Mouse (Mus musculus) stomach, postnatal 0 days (tissue): ENCODE results near the gene Nob1. TPM values are rescaled to one million over a fixed set of nuclear protein-coding genes. Genes with fewer than 3 reads are reported as not detected.

Experiments used
- ATAC-seq: fragments of 200-750 bp; cut with Nextera tagmentation; 2 replicates; pipeline ENCODE4 v1.8.0; 2017; ENCODE audit not compliant: low FRiP score, low TSS enrichment
- DNase-seq: peaks from one replicate; pipeline ENCODE4 v3.0.0-alpha.2; 2016; ENCODE audit warnings: low spot score
- H3K27ac ChIP-seq: fragments of 300-500 bp; sonication (generic); replicated peaks from 2 replicates; pipeline ENCODE4 v1.5.1; 2014; ENCODE audit warnings: mild to moderate bottlenecking, control low read depth
- H3K27me3 ChIP-seq: fragments of 300-500 bp; sonication (generic); 2 replicates; pipeline ENCODE4 v1.6.1; 2014; ENCODE audit warnings: low read length; ENCODE audit not compliant: control insufficient read depth, insufficient read depth
- H3K36me3 ChIP-seq: fragments of 300-500 bp; sonication (generic); 2 replicates; pipeline ENCODE4 v1.6.1; 2014; ENCODE audit warnings: low read length, mixed read lengths; ENCODE audit not compliant: control insufficient read depth, insufficient read depth
- H3K4me1 ChIP-seq: fragments of 300-500 bp; sonication (generic); replicated peaks from 2 replicates; pipeline ENCODE4 v1.6.1; 2014; ENCODE audit warnings: antibody characterized with exemption; ENCODE audit not compliant: control insufficient read depth, insufficient read depth
- H3K4me2 ChIP-seq: fragments of 300-500 bp; sonication (generic); replicated peaks from 2 replicates; pipeline ENCODE4 v1.6.1; 2014; ENCODE audit warnings: low read depth, mild to moderate bottlenecking, control low read depth, moderate library complexity
- H3K4me3 ChIP-seq: fragments of 300-500 bp; sonication (generic); 2 replicates; pipeline ENCODE4 v1.5.1; 2014; ENCODE audit warnings: low read depth, low read length, control low read depth
- H3K9ac ChIP-seq: fragments of 300-500 bp; sonication (generic); 2 replicates; pipeline ENCODE4 v1.6.1; 2014; ENCODE audit warnings: mild to moderate bottlenecking, low read length, control low read depth, mixed read lengths
- H3K9me3 ChIP-seq: fragments of 300-500 bp; sonication (generic); 2 replicates; pipeline ENCODE4 v1.6.1; 2016; ENCODE audit warnings: low read length; ENCODE audit not compliant: control insufficient read depth
- CTCF ChIP-seq: IDR thresholded peaks from 2 replicates; pipeline ENCODE4 v1.5.1; 2016; ENCODE audit warnings: antibody characterized with exemption, low read depth, mild to moderate bottlenecking, moderate library complexity
- EP300 ChIP-seq: optimal IDR thresholded peaks from 2 replicates; pipeline ENCODE3; 2016; ENCODE audit warnings: antibody characterized with exemption
- WGBS: fragments of 180-500 bp; shearing (Covaris S2); extraction: QIAGEN DNeasy Blood & Tissue Kit; methylation state at CpG from one replicate; pipeline ENCODE4 v1.1.7; 2014; 5-methylcytosine and 5-hydroxymethylcytosine counted together
- polyA plus RNA-seq: library from polyadenylated mRNA; unstranded; fragments of >200 nt; fragmentation: Nextera tagmentation; extraction: Ambion mirVana; gene quantifications from 2 replicates; pipeline ENCODE4 v1.2.1, GENCODE M21; 2015

The Nob1 gene
- polyA plus RNA-seq, result 44.5 and 48.8 TPM in 2 replicates

- TF ChIP-seq EP300 (no peak), CTCF (peak; percentile 99)
Measured at GRCm38 (mm10) chr8:107424597-107425229, at the start of gene Nob1. Gene Nob1, minus strand, starts transcription at chr8:107425051.

GRCm38 (mm10) chr8:107473369-107473768 is 48.5 kb upstream of the Nob1 start:
- 83% methylated on average over 4 of the region's 4 CpGs for whole genome bisulfite sequencing
- H3K4me2 ChIP-seq, result no peak overlapping the region
- no peak for DNase-seq
- H3K27me3 ChIP-seq, result no peaks in the 10 kb centered on the region
- TF ChIP-seq CTCF, result no peak
- no peak for TF ChIP-seq EP300
- ATAC-seq, result no peak
- no peaks in the 10 kb centered on the region for H3K4me1 ChIP-seq
- no peak overlapping the region for H3K9ac ChIP-seq
- H3K9me3 ChIP-seq, result no peaks in the 10 kb centered on the region
- H3K4me3 ChIP-seq, result no peak overlapping the region
- no peak overlapping the region for H3K27ac ChIP-seq
- H3K36me3 ChIP-seq, result no peaks in the 10 kb centered on the region

More at GRCm38 (mm10) chr8:107424597-107425229, at the start of gene Nob1:
- DNase-seq, result peak; percentile 97
- ATAC-seq, result peak; percentile 97
- H3K27ac ChIP-seq, result peak within 1 kb of the TSS; percentile 82
- no peaks in the 10 kb centered on the region for H3K9me3 ChIP-seq
- H3K4me3 ChIP-seq, result peak within 1 kb of the TSS; percentile 85
- WGBS, result under 1% methylated on average over 50 of the region's 50 CpGs
- peak within 1 kb of the TSS; percentile 83 for H3K9ac ChIP-seq
- peak within 1 kb of the TSS; percentile 86 for H3K4me2 ChIP-seq
- no peaks in the 10 kb centered on the region for H3K4me1 ChIP-seq
- peaks cover 5% of the 10 kb centered on the region for H3K36me3 ChIP-seq
- no peaks in the 10 kb centered on the region for H3K27me3 ChIP-seq

GRCm38 (mm10) chr8:107472403-107473100 is 47.7 kb upstream of the Nob1 start:
- no peaks in the 10 kb centered on the region for H3K4me1 ChIP-seq
- H3K4me3 ChIP-seq, result no peak overlapping the region
- H3K36me3 ChIP-seq, result no peaks in the 10 kb centered on the region; the same call in 1 of the 2 replicates
- no peak for ATAC-seq
- TF ChIP-seq EP300 (no peak), CTCF (no peak)
- H3K27me3 ChIP-seq, result no peaks in the 10 kb centered on the region
- H3K27ac ChIP-seq, result no peak overlapping the region
- no peak overlapping the region for H3K4me2 ChIP-seq
- WGBS, result 68% methylated on average over 10 of the region's 10 CpGs
- DNase-seq, result no peak
- H3K9me3 ChIP-seq, result no peaks in the 10 kb centered on the region
- H3K9ac ChIP-seq, result no peak overlapping the region

GRCm38 (mm10) chr8:107470302-107470701 is 45.5 kb upstream of the Nob1 start:
- Histone ChIP-seq H3K4me3 (no peak overlapping the region), H3K4me2 (no peak overlapping the region), H3K27me3 (no peaks in the 10 kb centered on the region), H3K9ac (no peak overlapping the region), H3K36me3 (no peaks in the 10 kb centered on the region; the same call in 1 of the 2 replicates), H3K4me1 (no peaks in the 10 kb centered on the region), H3K9me3 (no peaks in the 10 kb centered on the region), H3K27ac (no peak overlapping the region)
- no peak for ATAC-seq
- WGBS, result 58% methylated on average over 5 of the region's 5 CpGs
- TF ChIP-seq CTCF (no peak), EP300 (no peak)
- DNase-seq, result no peak

GRCm38 (mm10) chr8:107468811-107469302 is 44.0 kb upstream of the Nob1 start:
- H3K4me2 ChIP-seq, result no peak overlapping the region
- no peak overlapping the region for H3K9ac ChIP-seq
- TF ChIP-seq CTCF, result no peak
- TF ChIP-seq EP300, result no peak
- no peak overlapping the region for H3K27ac ChIP-seq
- no peaks in the 10 kb centered on the region for H3K9me3 ChIP-seq
- ATAC-seq, result peak; percentile 55; the same call in 1 of the 2 replicates
- H3K4me1 ChIP-seq, result no peaks in the 10 kb centered on the region
- no peak for DNase-seq
- H3K27me3 ChIP-seq, result no peaks in the 10 kb centered on the region
- WGBS, result 24% methylated on average over 8 of the region's 8 CpGs
- H3K4me3 ChIP-seq, result no peak overlapping the region
- H3K36me3 ChIP-seq, result no peaks in the 10 kb centered on the region; the same call in 1 of the 2 replicates

- ATAC-seq (no peak), DNase-seq (no peak)
- no peaks in the 10 kb centered on the region for H3K9me3 ChIP-seq
- H3K4me1 ChIP-seq, result no peaks in the 10 kb centered on the region
- TF ChIP-seq CTCF (peak; percentile 51), EP300 (no peak)
- no peak overlapping the region for H3K4me3 ChIP-seq
- no peak overlapping the region for H3K4me2 ChIP-seq
- H3K9ac ChIP-seq, result no peak overlapping the region
- H3K27ac ChIP-seq, result no peak overlapping the region
- 96% methylated on average over 5 of the region's 5 CpGs for WGBS
- H3K27me3 ChIP-seq, result no peaks in the 10 kb centered on the region
- no peaks in the 10 kb centered on the region; the same call in 1 of the 2 replicates for H3K36me3 ChIP-seq
Measured at GRCm38 (mm10) chr8:107466642-107467041, 41.8 kb upstream of the Nob1 start.
